Mouse (Mus musculus): ENCODE data around the gene Coq2. TPM values are rescaled to one million over a fixed set of nuclear protein-coding genes. Genes with fewer than 3 reads are reported as not detected.

Gene Coq2
- total and polyA plus RNA-seq, 2 experiments from 2014 or later: 65.1 to 81.3 TPM

- no peaks in the 10 kb centered on the region for H3K9me3 ChIP-seq (ENCODE audit: low read length)
- no peak overlapping the region for H3K4me3 ChIP-seq (ENCODE audit: low read depth, low read length)
- WGBS: 61% methylated on average over 9 of the region's 9 CpGs
- no peak overlapping the region for H3K9ac ChIP-seq
- no peak for ATAC-seq
- H3K4me1 ChIP-seq (ENCODE audit: insufficient read depth): no peaks in the 10 kb centered on the region
- H3K36me3 ChIP-seq (ENCODE audit: insufficient read depth): no peaks in the 10 kb centered on the region
- no peak for TF ChIP-seq CTCF (IDR thresholded peaks at IDR 0.05; ENCODE audit: low read depth)
- no peak overlapping the region for H3K4me2 ChIP-seq (ENCODE audit: low read depth)
- no peak for DNase-seq
- H3K27ac ChIP-seq (ENCODE audit: low read depth, low read length): no peak overlapping the region
- no peaks in the 10 kb centered on the region for H3K27me3 ChIP-seq (ENCODE audit: insufficient read depth, low read length)
Observed at GRCm38 (mm10) chr5:100620952-100621351, 54.0 kb downstream of the Coq2 start.

GRCm38 (mm10) chr5:100619586-100620275 lies 55.2 kb downstream of the Coq2 start:
- Histone ChIP-seq H3K27me3 (ENCODE audit: insufficient read depth, low read length) (no peaks in the 10 kb centered on the region), H3K27ac (ENCODE audit: low read depth, low read length) (no peak overlapping the region), H3K4me2 (ENCODE audit: low read depth) (no peak overlapping the region), H3K9ac (no peak overlapping the region), H3K4me1 (ENCODE audit: insufficient read depth) (no peaks in the 10 kb centered on the region), H3K9me3 (ENCODE audit: low read length) (no peaks in the 10 kb centered on the region), H3K36me3 (ENCODE audit: insufficient read depth) (no peaks in the 10 kb centered on the region), H3K4me3 (ENCODE audit: low read depth, low read length) (no peak overlapping the region)
- 89% methylated on average over 15 of the region's 15 CpGs for WGBS
- DNase-seq (no peak), ATAC-seq (no peak)
- TF ChIP-seq CTCF (IDR thresholded peaks at IDR 0.05; ENCODE audit: low read depth): no peak

- 89% methylated on average over 17 of the region's 17 CpGs for WGBS
- TF ChIP-seq CTCF (IDR thresholded peaks at IDR 0.05; ENCODE audit: low read depth): no peak
- H3K4me2 ChIP-seq (ENCODE audit: low read depth): no peak overlapping the region
Observed at GRCm38 (mm10) chr5:100613896-100614768, 60.8 kb downstream of the Coq2 start.

GRCm38 (mm10) chr5:100607868-100608267 lies 67.1 kb downstream of the Coq2 start:
- ATAC-seq (no peak), DNase-seq (no peak)
- Histone ChIP-seq H3K36me3 (ENCODE audit: insufficient read depth) (no peaks in the 10 kb centered on the region), H3K4me2 (ENCODE audit: low read depth) (no peak overlapping the region), H3K9ac (no peak overlapping the region), H3K4me3 (ENCODE audit: low read depth, low read length) (no peak overlapping the region), H3K4me1 (ENCODE audit: insufficient read depth) (no peaks in the 10 kb centered on the region), H3K27me3 (ENCODE audit: insufficient read depth, low read length) (no peaks in the 10 kb centered on the region), H3K9me3 (ENCODE audit: low read length) (no peaks in the 10 kb centered on the region), H3K27ac (ENCODE audit: low read depth, low read length) (no peak overlapping the region)
- 87% methylated on average over 9 of the region's 9 CpGs for WGBS
- no peak for TF ChIP-seq CTCF (IDR thresholded peaks at IDR 0.05; ENCODE audit: low read depth)

More at GRCm38 (mm10) chr5:100613896-100614768, 60.8 kb downstream of the Coq2 start:
- no peak overlapping the region for H3K27ac ChIP-seq (ENCODE audit: low read depth, low read length)
- DNase-seq (no peak), ATAC-seq (no peak)
- no peak overlapping the region for H3K4me3 ChIP-seq (ENCODE audit: low read depth, low read length)
- H3K27me3 ChIP-seq (ENCODE audit: insufficient read depth, low read length): no peaks in the 10 kb centered on the region
- H3K9ac ChIP-seq: no peak overlapping the region
- H3K36me3 ChIP-seq (ENCODE audit: insufficient read depth): no peaks in the 10 kb centered on the region
- H3K9me3 ChIP-seq (ENCODE audit: low read length): no peaks in the 10 kb centered on the region
- no peaks in the 10 kb centered on the region for H3K4me1 ChIP-seq (ENCODE audit: insufficient read depth)

- Histone ChIP-seq H3K27ac (ENCODE audit: low read depth, low read length) (no peak overlapping the region), H3K9me3 (ENCODE audit: low read length) (no peaks in the 10 kb centered on the region), H3K4me2 (ENCODE audit: low read depth) (no peak overlapping the region), H3K4me1 (ENCODE audit: insufficient read depth) (no peaks in the 10 kb centered on the region), H3K36me3 (ENCODE audit: insufficient read depth) (no peaks in the 10 kb centered on the region), H3K9ac (no peak overlapping the region), H3K27me3 (ENCODE audit: insufficient read depth, low read length) (no peaks in the 10 kb centered on the region), H3K4me3 (ENCODE audit: low read depth, low read length) (no peak overlapping the region)
- TF ChIP-seq CTCF (IDR thresholded peaks at IDR 0.05; ENCODE audit: low read depth): no peak
- no peak for DNase-seq
- WGBS: 75% methylated on average over 4 of the region's 4 CpGs
- ATAC-seq: no peak
Observed at GRCm38 (mm10) chr5:100607090-100607762, 67.7 kb downstream of the Coq2 start.

GRCm38 (mm10) chr5:100605828-100606229 lies 69.1 kb downstream of the Coq2 start:
- no peak for DNase-seq
- H3K27me3 ChIP-seq (ENCODE audit: insufficient read depth, low read length): no peaks in the 10 kb centered on the region
- no peak overlapping the region for H3K4me3 ChIP-seq (ENCODE audit: low read depth, low read length)
- no peaks in the 10 kb centered on the region for H3K36me3 ChIP-seq (ENCODE audit: insufficient read depth)
- H3K4me2 ChIP-seq (ENCODE audit: low read depth): no peak overlapping the region
- H3K27ac ChIP-seq (ENCODE audit: low read depth, low read length): no peak overlapping the region
- no peak for ATAC-seq
- no peak overlapping the region for H3K9ac ChIP-seq
- no peak for TF ChIP-seq CTCF (IDR thresholded peaks at IDR 0.05; ENCODE audit: low read depth)
- H3K4me1 ChIP-seq (ENCODE audit: insufficient read depth): no peaks in the 10 kb centered on the region
- 66% methylated on average over 9 of the region's 9 CpGs for WGBS
- H3K9me3 ChIP-seq (ENCODE audit: low read length): no peaks in the 10 kb centered on the region

Other genes starting within 250 kb of the Coq2 start
- 14.0 and 14.2 TPM in 2 replicates for gene Lin54, start 174.5 kb downstream of the Coq2 start, total RNA-seq (2014; rRNA removed)
- gene Lin54, start 174.5 kb downstream of the Coq2 start, polyA plus RNA-seq (2015; fragmentation: Nextera tagmentation; extraction: Ambion mirVana): 4.8 and 7.2 TPM in 2 replicates
- gene Cops4, start 156.8 kb downstream of the Coq2 start, total RNA-seq (2014; rRNA removed): 136 and 159 TPM in 2 replicates
- gene Cops4, start 156.8 kb downstream of the Coq2 start, polyA plus RNA-seq (2015; fragmentation: Nextera tagmentation; extraction: Ambion mirVana): 172 and 184 TPM in 2 replicates
- 0.38 and 3.5 TPM in 2 replicates for gene Plac8, start 102.9 kb downstream of the Coq2 start, total RNA-seq (2014; rRNA removed)
- 1.5 and 2.0 TPM in 2 replicates for gene Plac8, start 102.9 kb downstream of the Coq2 start, polyA plus RNA-seq (2015; fragmentation: Nextera tagmentation; extraction: Ambion mirVana)
- 0.92 and 1.1 TPM in 2 replicates for gene Hpse, start 44.6 kb upstream of the Coq2 start, total RNA-seq (2014; rRNA removed)
- gene Hpse, start 44.6 kb upstream of the Coq2 start, polyA plus RNA-seq (2015; fragmentation: Nextera tagmentation; extraction: Ambion mirVana): 0.41 and 0.58 TPM in 2 replicates
- 17.4 and 17.9 TPM in 2 replicates for gene Helq, start 123.5 kb upstream of the Coq2 start, total RNA-seq (2014; rRNA removed)
- gene Helq, start 123.5 kb upstream of the Coq2 start, polyA plus RNA-seq (2015; fragmentation: Nextera tagmentation; extraction: Ambion mirVana): 6.6 and 9.0 TPM in 2 replicates
- 56.1 and 70.4 TPM in 2 replicates for gene Mrps18c, start 123.5 kb upstream of the Coq2 start, total RNA-seq (2014; rRNA removed)
- 188 and 239 TPM in 2 replicates for gene Mrps18c, start 123.5 kb upstream of the Coq2 start, polyA plus RNA-seq (2015; fragmentation: Nextera tagmentation; extraction: Ambion mirVana)
- gene Abraxas1, start 145.8 kb upstream of the Coq2 start, total RNA-seq (2014; rRNA removed): 5.2 and 6.0 TPM in 2 replicates
- gene Abraxas1, start 145.8 kb upstream of the Coq2 start, polyA plus RNA-seq (2015; fragmentation: Nextera tagmentation; extraction: Ambion mirVana): 7.7 and 10.3 TPM in 2 replicates
- 1.2 and 4.2 TPM in 2 replicates for gene Gpat3, start 170.6 kb upstream of the Coq2 start, total RNA-seq (2014; rRNA removed)
- gene Gpat3, start 170.6 kb upstream of the Coq2 start, polyA plus RNA-seq (2015; fragmentation: Nextera tagmentation; extraction: Ambion mirVana): 0.53 and 0.77 TPM in 2 replicates